12 mouse cellular contexts compared by ENCODE assay signal in genomic region chr3:94610581-94610980, GRCm38 (mm10). TPM values are rescaled to one million over a fixed set of nuclear protein-coding genes. Genes with fewer than 3 reads are reported as not detected.
DNase-seq lines count a peak whose midpoint lies in the region; ATAC-seq lines count a peak whose summit lies in the region.
"Had no signal": no experiment of that assay in that cellular context is flagged by ENCODE, and none has a peak within 500 bp of the region (broad histone marks: within the 10 kb centered on the region; RNA-seq: fewer than 3 reads in every experiment).

No protein-coding gene starts in this region.

- ATAC-seq in kidney, embryonic 15.5 days (replicated peaks; ENCODE audit: low FRiP score), result no peak
- ATAC-seq in limb, embryonic 15.5 days (ENCODE audit: insufficient number of reproducible peaks, low FRiP score, low TSS enrichment, low read depth), result no peak
- no peak for ATAC-seq in midbrain, embryonic 14.5 days (ENCODE audit: low FRiP score, low TSS enrichment)
- ATAC-seq: intestine, embryonic 15.5 days; midbrain, embryonic 16.5 days had no signal

- no peak overlapping the region for H3K27ac ChIP-seq in kidney, embryonic 15.5 days
- H3K27ac ChIP-seq in brown adipose tissue, adult 24 weeks (replicated peaks; ENCODE audit: low read depth, low read length), result peak overlapping the region; percentile 50
- H3K27ac ChIP-seq in limb, embryonic 15.5 days, result peak overlapping the region; percentile 76
- no peak overlapping the region for H3K27ac ChIP-seq in midbrain, embryonic 14.5 days (replicated peaks; ENCODE audit: low read depth, low read length)
- H3K27ac ChIP-seq: heart, embryonic 13.5 days; intestine, embryonic 15.5 days had no signal

- no peak overlapping the region for H3K4me3 ChIP-seq in kidney, embryonic 15.5 days (replicated peaks)
- H3K4me3 ChIP-seq in brown adipose tissue, adult 24 weeks (ENCODE audit: insufficient read depth, low read depth, low read length), result no peak overlapping the region
- no peak overlapping the region for H3K4me3 ChIP-seq in limb, embryonic 15.5 days
- no peak overlapping the region for H3K4me3 ChIP-seq in midbrain, embryonic 14.5 days (replicated peaks; ENCODE audit: low read depth, low read length)
- H3K4me3 ChIP-seq: heart, embryonic 13.5 days; intestine, embryonic 15.5 days had no signal

- no peak overlapping the region for H3K9ac ChIP-seq in kidney, embryonic 15.5 days
- no peak overlapping the region for H3K9ac ChIP-seq in limb, embryonic 15.5 days
- H3K9ac ChIP-seq in midbrain, embryonic 14.5 days (replicated peaks; ENCODE audit: low read length), result no peak overlapping the region
- H3K9ac ChIP-seq: heart, embryonic 13.5 days; intestine, embryonic 15.5 days; lung, embryonic 14.5 days had no signal

- H3K27me3 ChIP-seq in kidney, embryonic 15.5 days, result no peaks in the 10 kb centered on the region
- H3K27me3 ChIP-seq in limb, embryonic 15.5 days, result no peaks in the 10 kb centered on the region
- no peaks in the 10 kb centered on the region for H3K27me3 ChIP-seq in midbrain, embryonic 14.5 days (ENCODE audit: control insufficient read depth, insufficient read depth, low read length)
- H3K27me3 ChIP-seq: heart, embryonic 13.5 days; intestine, embryonic 15.5 days had no signal

- no peaks in the 10 kb centered on the region for H3K36me3 ChIP-seq in kidney, embryonic 15.5 days
- no peaks in the 10 kb centered on the region for H3K36me3 ChIP-seq in limb, embryonic 15.5 days
- H3K36me3 ChIP-seq in midbrain, embryonic 14.5 days (ENCODE audit: control insufficient read depth, insufficient read depth, low read length), result no peaks in the 10 kb centered on the region
- H3K36me3 ChIP-seq: intestine, embryonic 15.5 days had no signal

- no peaks in the 10 kb centered on the region for H3K9me3 ChIP-seq in kidney, embryonic 15.5 days (replicated peaks)
- no peaks in the 10 kb centered on the region for H3K9me3 ChIP-seq in limb, embryonic 15.5 days
- no peaks in the 10 kb centered on the region for H3K9me3 ChIP-seq in midbrain, embryonic 14.5 days (ENCODE audit: control insufficient read depth, low read length)
- H3K9me3 ChIP-seq: heart, embryonic 13.5 days; intestine, embryonic 15.5 days had no signal

- DNase-seq in cerebellum, postnatal 10 days, result peak; percentile 32 to 42
- DNase-seq in cerebellum, postnatal 36 days, result no peak
- DNase-seq in kidney, postnatal 10 days, result peak; percentile 34
- no peak for DNase-seq in right cerebral cortex, postnatal 36 days (ENCODE audit: low spot score in 2 of 2)
- no peak for DNase-seq in midbrain, embryonic 14.5 days
- DNase-seq: lung, embryonic 14.5 days had no signal

- H3K4me2 ChIP-seq in kidney, embryonic 15.5 days, result no peak overlapping the region
- no peak overlapping the region for H3K4me2 ChIP-seq in limb, embryonic 15.5 days
- no peak overlapping the region for H3K4me2 ChIP-seq in midbrain, embryonic 14.5 days (ENCODE audit: low read length)
- H3K4me2 ChIP-seq: heart, embryonic 13.5 days; intestine, embryonic 15.5 days; lung, embryonic 14.5 days had no signal

- WGBS in kidney, embryonic 15.5 days, result 75% methylated on average over 2 of the region's 2 CpGs
- WGBS in limb, embryonic 15.5 days, result 44% methylated on average over 2 of the region's 2 CpGs
- 72% methylated on average over 2 of the region's 2 CpGs for WGBS in midbrain, embryonic 14.5 days

- 0 out of 2 replicates have a peak, but pooled peaks cover 8% of the 10 kb centered on the region for H3K4me1 ChIP-seq in kidney, embryonic 15.5 days
- H3K4me1 ChIP-seq in brown adipose tissue, adult 24 weeks (ENCODE audit: control insufficient read depth, insufficient read depth, insufficient read length, low read length), result no peaks in the 10 kb centered on the region
- peaks cover 25% of the 10 kb centered on the region for H3K4me1 ChIP-seq in limb, embryonic 15.5 days
- no peaks in the 10 kb centered on the region for H3K4me1 ChIP-seq in midbrain, embryonic 14.5 days (ENCODE audit: control insufficient read depth, insufficient read depth, low read length)
- H3K4me1 ChIP-seq: intestine, embryonic 15.5 days had no signal

RNA-seq across cellular contexts. Expression of gene Snx27, which starts 28.1 kb away (rescaled TPM):
- 47.2 and 50.9 TPM in 2 replicates for polyA plus RNA-seq in kidney, embryonic 15.5 days (2015; fragmentation: Nextera tagmentation; extraction: Ambion mirVana)
- polyA plus RNA-seq in brown adipose tissue, adult 24 weeks (2012; ENCODE audit: insufficient read depth, insufficient read length, missing spikeins), result 12.9 and 23.1 TPM in 2 replicates
- polyA plus RNA-seq in limb, embryonic 15.5 days (2015; fragmentation: Nextera tagmentation; extraction: Ambion mirVana), result 43.4 and 45.7 TPM in 2 replicates
- 66.8 and 71.0 TPM in 2 replicates for polyA plus RNA-seq in midbrain, embryonic 14.5 days (2014; fragmentation: Nextera tagmentation; extraction: Ambion mirVana)

RNA-seq across cellular contexts. Expression of gene Gm10972, which starts 32.3 kb away (rescaled TPM):
- polyA plus RNA-seq in kidney, embryonic 15.5 days (2015; fragmentation: Nextera tagmentation; extraction: Ambion mirVana), result not detected in 2 replicates
- polyA plus RNA-seq in brown adipose tissue, adult 24 weeks (2012; ENCODE audit: insufficient read depth, insufficient read length, missing spikeins), result not detected in 2 replicates
- polyA plus RNA-seq in limb, embryonic 15.5 days (2015; fragmentation: Nextera tagmentation; extraction: Ambion mirVana), result not detected in 2 replicates
- not detected in 2 replicates for polyA plus RNA-seq in midbrain, embryonic 14.5 days (2014; fragmentation: Nextera tagmentation; extraction: Ambion mirVana)
- polyA plus RNA-seq: heart, embryonic 13.5 days; intestine, embryonic 15.5 days; lung, embryonic 14.5 days; midbrain, embryonic 16.5 days had no signal

RNA-seq across cellular contexts. Expression of gene Tuft1, which starts 48.1 kb away (rescaled TPM):
- 6.7 and 7.1 TPM in 2 replicates for polyA plus RNA-seq in kidney, embryonic 15.5 days (2015; fragmentation: Nextera tagmentation; extraction: Ambion mirVana)
- 0.42 and 0.79 TPM in 2 replicates for polyA plus RNA-seq in brown adipose tissue, adult 24 weeks (2012; ENCODE audit: insufficient read depth, insufficient read length, missing spikeins)
- 30.2 and 30.9 TPM in 2 replicates for polyA plus RNA-seq in limb, embryonic 15.5 days (2015; fragmentation: Nextera tagmentation; extraction: Ambion mirVana)
- polyA plus RNA-seq in midbrain, embryonic 14.5 days (2014; fragmentation: Nextera tagmentation; extraction: Ambion mirVana), result 5.2 and 5.6 TPM in 2 replicates

Comparison
In these comparisons a context has a peak if more than half of its experiments do, and no peak if none do; other contexts are left out.
1. DNase-seq: peak in cerebellum, postnatal 10 days (2 of 2) and kidney, postnatal 10 days (single experiment); none in cerebellum, postnatal 36 days (0 of 2), right cerebral cortex, postnatal 36 days (0 of 2) and midbrain, embryonic 14.5 days (single experiment).
2. H3K27ac ChIP-seq: peak in brown adipose tissue, adult 24 weeks (single experiment) and limb, embryonic 15.5 days (single experiment); none in kidney, embryonic 15.5 days (single experiment) and midbrain, embryonic 14.5 days (single experiment).